Mouse (Mus musculus) mature B cell (primary cell): ENCODE data around the gene Rac1.
"Not testable (repeated sequence)": the region's sequence is repeated elsewhere in the genome, so short reads cannot be mapped to it uniquely, and the experiment has no call there.

Experiments
- in situ Hi-C: fragments of 300-500 bp; cut with MboI; formaldehyde crosslinking; loops from 2 replicates; pipeline ENCODE4 v1.14.3; 2019

The Rac1 gene

GRCm38 (mm10) chr5:143527486-143528307 is at the start of gene Rac1:
TSS of gene Rac1 (minus strand) at chr5:143528036.
- in situ Hi-C loops = no loop called here

- in situ Hi-C loops = no loop called here
These were observed 46.7 kb upstream of the Rac1 start for GRCm38 (mm10) chr5:143574261-143575178.

- in situ Hi-C loops = no loop called here
These were observed 45.2 kb upstream of the Rac1 start for GRCm38 (mm10) chr5:143573067-143573466.

GRCm38 (mm10) chr5:143572195-143572594 is 44.4 kb upstream of the Rac1 start:
- in situ Hi-C loops = no loop called here

GRCm38 (mm10) chr5:143567860-143568259 is 40.0 kb upstream of the Rac1 start:
- in situ Hi-C loops = no loop called here

- in situ Hi-C loops = no loop called here
These were observed 39.4 kb upstream of the Rac1 start for GRCm38 (mm10) chr5:143567258-143567670.

- in situ Hi-C loops = not testable (repeated sequence)
These were observed 39.0 kb upstream of the Rac1 start for GRCm38 (mm10) chr5:143566804-143567203.

- in situ Hi-C loops = no loop called here
These were observed 33.8 kb upstream of the Rac1 start for GRCm38 (mm10) chr5:143561544-143562185.

- in situ Hi-C loops = no loop called here
These were observed 33.2 kb upstream of the Rac1 start for GRCm38 (mm10) chr5:143561009-143561408.

GRCm38 (mm10) chr5:143558731-143559130 is 30.9 kb upstream of the Rac1 start:
- in situ Hi-C loops = no loop called here

- in situ Hi-C loops = no loop called here
These were observed 27.4 kb upstream of the Rac1 start for GRCm38 (mm10) chr5:143555233-143555632.

- in situ Hi-C loops = no loop called here
These were observed 25.1 kb upstream of the Rac1 start for GRCm38 (mm10) chr5:143552911-143553310.

- in situ Hi-C loops = not testable (repeated sequence)
These were observed 21.1 kb upstream of the Rac1 start for GRCm38 (mm10) chr5:143548922-143549321.

GRCm38 (mm10) chr5:143548401-143548846 is 20.6 kb upstream of the Rac1 start:
- in situ Hi-C loops = no loop called here

- in situ Hi-C loops = no loop called here
These were observed 20.0 kb upstream of the Rac1 start for GRCm38 (mm10) chr5:143547866-143548265.

GRCm38 (mm10) chr5:143547384-143547783 is 19.5 kb upstream of the Rac1 start:
- in situ Hi-C loops = no loop called here

- in situ Hi-C loops = no loop called here
These were observed 11.3 kb upstream of the Rac1 start for GRCm38 (mm10) chr5:143539111-143539510.

GRCm38 (mm10) chr5:143537022-143537421 is 9.2 kb upstream of the Rac1 start:
- in situ Hi-C loops = no loop called here

GRCm38 (mm10) chr5:143534922-143535321 is 7.1 kb upstream of the Rac1 start:
- in situ Hi-C loops = no loop called here

- in situ Hi-C loops = no loop called here
These were observed 2.9 kb upstream of the Rac1 start for GRCm38 (mm10) chr5:143530715-143531114.

- in situ Hi-C loops = no loop called here
These were observed 460 bp upstream of the Rac1 start for GRCm38 (mm10) chr5:143528308-143528683.

- in situ Hi-C loops = no loop called here
These were observed 1.0 kb downstream of the Rac1 start for GRCm38 (mm10) chr5:143526698-143527331.
